Mouse (Mus musculus): Measurements from ENCODE around the gene Mxra8. TPM values are rescaled to one million over a fixed set of nuclear protein-coding genes. Genes with fewer than 3 reads are reported as not detected.

Gene Mxra8
- total RNA-seq, 2 experiments from 2014 or later, result 15.0 to 15.1 TPM

DNA sequence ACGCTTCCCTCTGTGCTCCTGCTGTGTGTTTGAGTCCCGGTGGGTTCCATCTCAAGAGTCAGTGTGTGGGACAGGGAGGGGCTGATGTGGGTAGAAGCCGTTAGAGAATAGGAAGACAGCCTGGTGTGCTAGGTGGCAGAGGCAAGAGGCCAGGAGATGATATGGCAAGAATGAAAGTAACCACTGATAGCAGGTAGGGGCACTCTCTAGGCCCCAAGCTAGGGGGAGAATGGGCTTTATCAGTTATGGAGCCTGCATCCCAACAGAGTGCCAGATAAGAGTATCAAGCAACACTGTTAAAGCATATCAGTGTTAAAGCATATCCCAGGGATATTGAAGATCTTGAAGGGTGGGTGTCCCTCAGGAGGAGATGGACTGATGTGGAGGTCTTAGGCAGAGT is 17.4 kb downstream of the Mxra8 start:
- intact Hi-C loops (cut with DNase I), result no loop called here
- DNase-seq, result no peak

GRCm38 (mm10) chr4:155859318-155859717 is 19.8 kb downstream of the Mxra8 start:
- intact Hi-C loops (cut with DNase I), result no loop called here
- no peak for DNase-seq

GRCm38 (mm10) chr4:155861787-155862186 is 22.3 kb downstream of the Mxra8 start:
- no peak for DNase-seq
- intact Hi-C loops (cut with DNase I), result no loop called here

DNA sequence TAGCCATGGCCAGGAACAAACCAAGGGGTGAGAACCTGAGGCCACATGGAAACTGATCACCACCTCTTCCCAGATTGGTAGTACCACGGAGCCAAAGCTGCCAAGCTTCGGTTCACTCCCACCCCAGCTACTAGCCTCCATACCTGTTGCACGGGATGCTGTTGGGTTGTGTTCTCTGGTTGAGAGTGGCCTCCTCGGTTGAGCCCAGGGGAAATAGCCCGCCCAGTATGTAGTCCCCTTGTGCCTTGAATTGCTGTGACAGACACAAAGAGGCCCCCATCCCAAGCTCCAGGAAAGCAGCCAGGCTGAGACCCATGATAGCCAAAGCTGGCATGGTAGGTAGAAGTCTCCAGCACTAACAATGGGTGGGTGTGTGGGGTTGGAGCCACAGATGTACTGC is 23.5 kb downstream of the Mxra8 start, which contains the start of gene Tas1r3:
Tas1r3 (minus strand) TSS at position 362 of the 400 bp plus-strand sequence.
- intact Hi-C loops (cut with DNase I), result no loop called here
- no peak for DNase-seq

- intact Hi-C loops (cut with DNase I), result no loop called here
- no peak for DNase-seq
Observed at GRCm38 (mm10) chr4:155868614-155869298, 29.3 kb downstream of the Mxra8 start.

DNA sequence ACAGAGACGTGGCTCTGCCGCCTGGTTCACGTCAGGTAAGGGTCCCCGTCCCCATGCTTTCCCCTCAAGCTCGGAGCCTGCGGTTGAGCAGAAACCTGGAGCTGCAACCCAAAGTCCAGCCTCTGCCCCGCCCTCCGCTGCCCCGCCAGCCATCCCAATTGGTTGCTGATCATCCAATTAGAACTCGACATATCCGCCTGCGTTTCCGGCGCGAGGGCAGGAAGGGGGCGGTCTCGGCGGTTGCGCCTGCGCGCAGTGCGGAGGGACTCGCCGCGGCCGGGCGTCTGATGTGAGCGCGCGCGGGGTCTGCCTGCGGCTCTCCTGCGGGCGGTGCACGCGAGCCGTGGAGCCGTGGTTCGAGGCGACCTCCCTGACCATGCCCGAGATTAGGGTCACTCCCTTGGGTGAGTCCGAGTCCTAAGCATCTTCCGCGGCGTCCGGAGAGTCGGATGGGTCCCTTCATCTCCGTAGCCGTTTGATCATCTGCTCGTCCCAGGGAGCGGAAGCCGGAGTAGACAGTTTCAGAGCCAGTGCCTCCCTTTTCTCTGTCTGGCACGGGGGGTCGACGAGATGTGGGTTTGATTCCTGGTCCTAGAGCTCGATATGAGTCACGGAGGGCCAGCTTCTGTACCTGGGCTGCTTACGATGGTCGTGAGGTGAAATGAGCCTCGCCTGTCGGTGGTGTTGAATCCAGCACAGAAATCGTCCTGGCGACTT is 30.0 kb downstream of the Mxra8 start, which contains the start of the genes Cptp and Ints11:
Cptp (minus strand) TSS at position 124 of the 717 bp plus-strand sequence.
Ints11 (plus strand) TSS at position 230 of the 717 bp plus-strand sequence.
- DNase-seq, result peak; percentile 97
- intact Hi-C loops (cut with DNase I), result no loop called here

GRCm38 (mm10) chr4:155871404-155871803 is 31.9 kb downstream of the Mxra8 start:
- intact Hi-C loops (cut with DNase I), result no loop called here
- DNase-seq, result no peak

DNA sequence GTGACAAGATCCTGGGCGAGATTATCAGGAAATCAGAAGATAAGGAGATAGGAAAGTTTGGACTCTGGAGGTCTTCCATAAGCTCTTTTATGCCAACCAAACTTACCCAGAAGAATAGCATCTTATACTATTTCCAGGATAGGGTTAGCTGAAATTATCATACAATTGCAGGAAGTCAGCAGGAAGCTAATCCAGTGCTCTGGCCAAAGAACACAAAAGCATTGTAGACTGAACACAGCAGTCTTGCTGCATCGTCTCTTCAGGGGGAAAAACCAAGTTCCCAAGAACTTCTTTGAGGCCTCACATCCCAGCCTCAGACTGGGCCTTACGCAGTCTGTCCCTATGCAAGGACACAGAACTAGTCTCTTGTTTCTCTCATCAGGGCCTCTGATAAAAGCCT is 44.1 kb downstream of the Mxra8 start:
- no peak for DNase-seq
- intact Hi-C loops (cut with DNase I), result no loop called here

DNA sequence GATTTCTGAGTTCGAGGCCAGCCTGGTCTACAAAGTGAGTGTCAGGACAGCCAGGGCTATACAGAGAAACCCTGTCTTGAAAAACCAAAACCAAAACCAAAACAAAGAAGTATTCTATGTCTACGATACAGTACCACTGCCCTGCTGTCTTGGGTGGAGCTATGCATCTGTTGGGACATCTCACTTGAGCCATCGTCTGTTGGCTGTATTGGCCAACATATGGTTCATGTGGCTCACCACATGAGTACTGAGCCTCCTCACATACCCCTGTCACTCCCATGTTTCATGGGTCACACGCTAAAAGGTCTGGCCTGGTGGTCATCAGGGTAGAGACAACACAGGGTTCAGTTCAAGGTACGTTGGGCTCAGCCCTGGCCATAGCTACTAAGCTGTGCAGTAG is 46.9 kb downstream of the Mxra8 start:
- DNase-seq, result no peak
- intact Hi-C loops (cut with DNase I), result no loop called here

DNA sequence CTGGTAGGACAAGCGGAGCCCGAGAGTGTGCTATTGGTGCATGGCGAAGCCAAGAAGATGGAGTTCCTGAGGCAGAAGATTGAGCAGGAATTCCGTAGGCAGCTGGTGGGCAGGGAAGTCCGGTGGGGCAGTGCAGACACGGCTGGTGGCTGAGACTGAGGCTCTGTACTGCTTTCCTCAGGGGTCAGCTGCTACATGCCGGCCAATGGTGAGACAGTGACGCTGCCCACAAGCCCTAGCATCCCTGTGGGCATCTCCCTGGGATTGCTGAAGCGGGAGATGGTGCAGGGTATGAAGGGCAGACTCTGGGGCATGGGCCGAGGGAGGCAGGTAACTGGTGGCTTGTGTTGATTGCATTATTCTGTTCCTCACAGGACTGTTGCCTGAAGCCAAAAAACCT is 48.2 kb downstream of the Mxra8 start:
- intact Hi-C loops (cut with DNase I), result no loop called here
- DNase-seq, result no peak

- intact Hi-C loops (cut with DNase I), result no loop called here
Observed at GRCm38 (mm10) chr4:155888181-155888580, 48.7 kb downstream of the Mxra8 start.

GRCm38 (mm10) chr4:155889316-155889715 is 49.8 kb downstream of the Mxra8 start:
- intact Hi-C loops (cut with DNase I), result no loop called here
- no peak for DNase-seq

More at GRCm38 (mm10) chr4:155888181-155888580, 48.7 kb downstream of the Mxra8 start:
- no peak for DNase-seq

DNA sequence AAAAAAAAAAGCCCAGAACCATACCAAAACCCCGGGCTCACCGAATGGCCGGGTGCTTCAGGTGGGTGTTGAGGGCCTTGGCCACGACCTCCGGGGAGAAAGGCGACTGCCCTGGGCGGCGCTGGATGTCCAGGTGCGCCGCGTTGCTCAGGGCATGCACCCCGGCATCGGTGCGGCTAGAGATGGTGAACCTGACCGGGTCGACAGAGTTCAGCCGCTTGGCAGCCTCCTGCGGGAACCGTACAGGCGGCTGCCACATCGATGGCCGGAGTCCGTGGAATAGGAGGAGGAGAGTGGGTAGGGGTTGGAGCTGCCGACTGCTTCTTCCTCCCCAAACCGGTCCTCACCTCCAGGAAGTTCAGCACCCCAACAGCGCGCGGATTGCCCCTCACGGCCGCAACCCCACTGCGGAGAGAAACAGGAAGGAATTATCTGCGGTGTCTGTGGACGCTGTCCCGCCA is 51.6 kb downstream of the Mxra8 start:
- intact Hi-C loops (cut with DNase I), result loop anchor here (5.0 kb wide), 1 partner anchor 56 kb away; no protein-coding TSS in a partner anchor
- DNase-seq, result no peak

GRCm38 (mm10) chr4:155891551-155892001 is 52.1 kb downstream of the Mxra8 start, which contains the start of the genes Pusl1 and Acap3:
Pusl1 (minus strand) TSS chr4:155891781.
Acap3 (plus strand) TSS chr4:155891822.
- peak; percentile 99 for DNase-seq
- intact Hi-C loops (cut with DNase I), result loop anchor here (5.0 kb wide), 1 partner anchor 56 kb away; no protein-coding TSS in a partner anchor

DNA sequence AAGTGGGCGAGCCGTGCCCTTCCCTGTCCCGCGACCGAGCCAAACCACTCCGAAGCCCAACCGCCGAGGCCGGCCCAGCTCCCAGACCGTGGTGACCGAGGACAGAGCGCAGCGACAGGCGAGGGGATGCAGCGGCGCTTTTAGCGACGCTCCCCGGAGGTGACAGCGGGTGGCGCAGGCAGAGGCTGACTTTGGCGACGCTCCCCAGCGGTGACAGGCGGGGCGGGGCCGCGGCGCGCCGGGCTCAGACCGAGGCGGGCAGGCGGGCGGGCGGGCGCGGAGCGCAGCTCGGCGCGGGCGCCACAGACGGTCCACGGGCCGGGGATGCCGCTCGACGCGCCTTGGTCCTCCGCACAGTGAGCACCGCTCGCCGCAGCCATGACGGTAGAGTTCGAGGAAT is 52.5 kb downstream of the Mxra8 start:
- DNase-seq, result peak; percentile 90
- intact Hi-C loops (cut with DNase I), result loop anchor here (5.0 kb wide), 1 partner anchor 55 kb away; no protein-coding TSS in a partner anchor

- intact Hi-C loops (cut with DNase I), result loop anchor here (5.0 kb wide), 1 partner anchor 55 kb away; no protein-coding TSS in a partner anchor
- peak; percentile 42 for DNase-seq
Observed at GRCm38 (mm10) chr4:155892438-155893211, 53.1 kb downstream of the Mxra8 start.

- DNase-seq, result no peak
- intact Hi-C loops (cut with DNase I), result loop anchor here (5.0 kb wide), 1 partner anchor 54 kb away; no protein-coding TSS in a partner anchor
Observed at GRCm38 (mm10) chr4:155893212-155893690, 53.8 kb downstream of the Mxra8 start.
